Mouse (Mus musculus) embryonic facial prominence, embryonic 13.5 days (tissue): ENCODE measurements around the gene Srgap2. TPM values are rescaled to one million over a fixed set of nuclear protein-coding genes. Genes with fewer than 3 reads are reported as not detected.
"Not testable (repeated sequence)": the region's sequence is repeated elsewhere in the genome, so short reads cannot be mapped to it uniquely, and the experiment has no call there.

Experiments
- ATAC-seq: fragments of 200-750 bp; cut with Nextera tagmentation; 2 replicates; pipeline ENCODE4 v1.8.0; 2017; ENCODE audit warnings: low read depth; ENCODE audit not compliant: insufficient number of reproducible peaks, insufficient read depth, low FRiP score, low TSS enrichment
- H3K27ac ChIP-seq: fragments of 300-500 bp; sonication (generic); 2 replicates; pipeline ENCODE4 v1.5.1; 2015; ENCODE audit warnings: moderate library complexity, mild to moderate bottlenecking, inconsistent platforms
- H3K27me3 ChIP-seq: fragments of 300-500 bp; sonication (generic); 2 replicates; pipeline ENCODE4 v1.6.1; 2015; ENCODE audit warnings: mild to moderate bottlenecking, inconsistent platforms
- H3K36me3 ChIP-seq: fragments of 300-500 bp; sonication (generic); 2 replicates; pipeline ENCODE4 v1.6.1; 2015; ENCODE audit warnings: mild to moderate bottlenecking, inconsistent platforms
- H3K4me1 ChIP-seq: fragments of 300-500 bp; sonication (generic); 2 replicates; pipeline ENCODE4 v1.6.1; 2015; ENCODE audit warnings: inconsistent platforms
- H3K4me2 ChIP-seq: fragments of 300-500 bp; sonication (generic); 2 replicates; pipeline ENCODE4 v1.6.1; 2015; ENCODE audit warnings: moderate library complexity, mild to moderate bottlenecking, inconsistent platforms
- H3K4me3 ChIP-seq: fragments of 300-500 bp; sonication (generic); 2 replicates; pipeline ENCODE4 v1.5.1; 2015; ENCODE audit warnings: mild to moderate bottlenecking, inconsistent platforms
- H3K9ac ChIP-seq: fragments of 300-500 bp; sonication (generic); 2 replicates; pipeline ENCODE4 v1.6.1; 2015; ENCODE audit warnings: mild to moderate bottlenecking, inconsistent platforms
- H3K9me3 ChIP-seq: fragments of 300-500 bp; sonication (generic); 2 replicates; pipeline ENCODE4 v1.6.1; 2016; ENCODE audit warnings: inconsistent platforms
- WGBS: fragments of 180-500 bp; shearing (Covaris S2); methylation state at CpG from one replicate; pipeline ENCODE4 v1.1.7; 2015; ENCODE audit warnings: mixed read lengths; 5-methylcytosine and 5-hydroxymethylcytosine counted together
- polyA plus RNA-seq: library from polyadenylated mRNA; unstranded; fragments of >200 nt; fragmentation: Nextera tagmentation; extraction: Ambion mirVana; gene quantifications from 2 replicates; pipeline ENCODE4 v1.2.1, GENCODE M21; 2015

The Srgap2 gene
- polyA plus RNA-seq, 1 experiment from 2014 or later: 16.6 TPM

DNA sequence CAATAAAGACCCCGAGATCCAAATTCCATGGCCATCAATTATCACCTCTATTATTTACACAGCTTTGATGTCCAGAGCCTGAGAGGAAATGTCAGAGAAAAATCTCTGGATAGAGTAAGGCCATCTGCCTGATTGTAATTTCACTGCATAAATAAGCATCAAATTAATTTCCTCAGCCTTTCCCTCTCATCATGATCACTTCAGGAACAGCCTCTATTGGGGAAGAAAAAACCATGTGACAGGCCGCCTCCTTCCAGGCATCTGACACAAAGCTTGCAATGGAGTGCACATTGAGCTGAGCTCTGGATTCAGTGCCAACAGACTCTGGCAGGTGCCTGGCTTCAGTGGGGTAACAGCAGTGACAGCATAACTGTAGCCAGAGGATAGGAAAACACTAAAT is 175.7 kb downstream of the Srgap2 start:
- ATAC-seq: no peak
- no peak overlapping the region for H3K4me2 ChIP-seq
- peaks cover 43% of the 10 kb centered on the region for H3K36me3 ChIP-seq
- H3K27ac ChIP-seq: no peak overlapping the region
- WGBS: 72% methylated on average over 2 of the region's 2 CpGs
- H3K9ac ChIP-seq: no peak overlapping the region
- no peaks in the 10 kb centered on the region for H3K9me3 ChIP-seq
- H3K4me3 ChIP-seq: no peak overlapping the region
- peaks cover 8% of the 10 kb centered on the region; the same call in 1 of the 2 replicates for H3K4me1 ChIP-seq
- H3K27me3 ChIP-seq: no peaks in the 10 kb centered on the region

DNA sequence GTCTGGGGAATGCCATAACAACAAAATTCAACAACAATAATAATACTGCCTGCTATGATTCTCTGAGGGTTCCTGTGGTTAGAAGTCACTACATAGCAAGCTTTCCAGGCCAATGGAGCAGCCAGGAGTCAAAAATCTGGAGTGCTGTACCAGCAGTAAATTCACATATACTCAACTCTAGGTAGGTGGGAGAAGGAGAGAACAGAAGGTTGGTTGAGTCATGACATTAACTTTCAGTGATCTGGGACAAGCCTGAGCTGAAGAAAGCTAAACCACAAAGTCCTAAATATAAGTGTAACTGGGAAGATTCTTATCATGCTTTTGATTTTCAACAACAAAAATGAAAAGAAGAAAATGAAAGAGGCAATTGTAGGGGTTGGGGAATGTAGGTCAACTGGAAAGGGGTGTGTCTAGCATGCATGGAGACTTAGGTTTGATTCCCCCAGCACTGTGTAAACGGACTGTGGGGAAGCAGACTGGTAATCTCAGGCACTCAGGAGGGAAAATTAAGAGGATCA is 177.1 kb downstream of the Srgap2 start:
- H3K4me2 ChIP-seq: no peak overlapping the region
- no peak for ATAC-seq
- H3K9me3 ChIP-seq: no peaks in the 10 kb centered on the region
- WGBS: 51% methylated on average over 1 of the region's 1 CpGs
- H3K4me3 ChIP-seq: no peak overlapping the region
- no peaks in the 10 kb centered on the region for H3K27me3 ChIP-seq
- H3K9ac ChIP-seq: no peak overlapping the region
- H3K36me3 ChIP-seq: peaks cover 38% of the 10 kb centered on the region
- H3K27ac ChIP-seq: no peak overlapping the region
- H3K4me1 ChIP-seq: peaks cover 8% of the 10 kb centered on the region; the same call in 1 of the 2 replicates

DNA sequence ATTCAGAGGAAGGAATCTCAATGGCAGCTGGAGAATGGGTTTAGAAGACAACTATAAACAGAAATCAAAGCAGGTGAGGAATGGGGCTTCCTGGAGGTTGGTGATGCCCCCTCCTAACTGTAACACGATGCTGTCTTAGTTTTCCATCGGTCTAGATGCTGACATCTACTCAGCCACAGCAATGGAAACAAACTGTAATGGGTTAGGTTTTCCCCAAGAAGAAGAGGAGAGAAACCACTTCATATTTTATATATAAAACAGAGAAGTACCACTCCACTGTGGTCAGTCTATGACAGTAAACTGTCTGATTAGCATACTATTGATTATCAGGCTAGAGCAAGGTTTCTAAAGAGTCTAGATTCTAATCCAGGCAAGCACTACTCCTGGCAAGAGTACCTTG is 179.4 kb downstream of the Srgap2 start:
- no peak overlapping the region for H3K4me3 ChIP-seq
- no peak for ATAC-seq
- no peak overlapping the region for H3K4me2 ChIP-seq
- H3K27ac ChIP-seq: no peak overlapping the region; the same call in 1 of the 2 replicates
- WGBS: 52% methylated on average over 2 of the region's 2 CpGs
- H3K9ac ChIP-seq: no peak overlapping the region
- H3K9me3 ChIP-seq: no peaks in the 10 kb centered on the region
- peaks cover 8% of the 10 kb centered on the region; the same call in 1 of the 2 replicates for H3K4me1 ChIP-seq
- H3K27me3 ChIP-seq: no peaks in the 10 kb centered on the region
- H3K36me3 ChIP-seq: peaks cover 40% of the 10 kb centered on the region

DNA sequence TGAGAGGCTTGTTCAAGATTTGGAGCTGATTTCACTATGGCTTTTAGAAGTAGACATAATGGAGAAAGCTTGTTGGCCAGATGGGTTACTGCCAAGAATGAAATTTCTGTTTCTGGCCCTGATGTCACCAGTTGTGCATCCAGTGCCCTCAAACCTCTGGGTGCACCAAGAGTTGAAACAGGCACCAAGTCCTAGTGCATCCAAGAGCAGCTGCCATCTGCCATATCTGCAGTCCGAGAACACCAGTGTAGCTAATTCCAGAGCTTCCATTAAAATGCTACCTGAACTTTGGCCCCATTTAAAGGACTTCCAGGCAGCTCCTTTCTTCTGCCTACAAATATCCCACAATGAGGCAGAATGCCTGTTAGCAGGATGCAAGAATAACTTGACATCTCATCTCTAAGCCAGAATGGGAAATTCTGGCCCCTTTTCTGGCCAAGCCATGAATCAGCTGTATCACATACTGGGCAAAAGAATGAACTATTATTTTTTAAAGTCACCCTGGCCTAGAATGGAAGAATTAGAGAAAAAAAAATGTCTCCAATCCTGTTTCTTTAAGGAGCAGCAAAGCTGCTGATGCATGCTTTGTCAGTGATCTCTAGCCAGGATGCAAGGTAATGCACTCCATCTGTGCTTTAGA is 180.1 kb downstream of the Srgap2 start:
- Histone ChIP-seq H3K4me1 (peaks cover 8% of the 10 kb centered on the region; the same call in 1 of the 2 replicates), H3K36me3 (peaks cover 40% of the 10 kb centered on the region), H3K9ac (no peak overlapping the region), H3K27me3 (no peaks in the 10 kb centered on the region), H3K9me3 (no peaks in the 10 kb centered on the region), H3K4me3 (no peak overlapping the region), H3K27ac (no peak overlapping the region), H3K4me2 (no peak overlapping the region)
- no peak for ATAC-seq
- WGBS: 71% methylated on average over 1 of the region's 1 CpGs

DNA sequence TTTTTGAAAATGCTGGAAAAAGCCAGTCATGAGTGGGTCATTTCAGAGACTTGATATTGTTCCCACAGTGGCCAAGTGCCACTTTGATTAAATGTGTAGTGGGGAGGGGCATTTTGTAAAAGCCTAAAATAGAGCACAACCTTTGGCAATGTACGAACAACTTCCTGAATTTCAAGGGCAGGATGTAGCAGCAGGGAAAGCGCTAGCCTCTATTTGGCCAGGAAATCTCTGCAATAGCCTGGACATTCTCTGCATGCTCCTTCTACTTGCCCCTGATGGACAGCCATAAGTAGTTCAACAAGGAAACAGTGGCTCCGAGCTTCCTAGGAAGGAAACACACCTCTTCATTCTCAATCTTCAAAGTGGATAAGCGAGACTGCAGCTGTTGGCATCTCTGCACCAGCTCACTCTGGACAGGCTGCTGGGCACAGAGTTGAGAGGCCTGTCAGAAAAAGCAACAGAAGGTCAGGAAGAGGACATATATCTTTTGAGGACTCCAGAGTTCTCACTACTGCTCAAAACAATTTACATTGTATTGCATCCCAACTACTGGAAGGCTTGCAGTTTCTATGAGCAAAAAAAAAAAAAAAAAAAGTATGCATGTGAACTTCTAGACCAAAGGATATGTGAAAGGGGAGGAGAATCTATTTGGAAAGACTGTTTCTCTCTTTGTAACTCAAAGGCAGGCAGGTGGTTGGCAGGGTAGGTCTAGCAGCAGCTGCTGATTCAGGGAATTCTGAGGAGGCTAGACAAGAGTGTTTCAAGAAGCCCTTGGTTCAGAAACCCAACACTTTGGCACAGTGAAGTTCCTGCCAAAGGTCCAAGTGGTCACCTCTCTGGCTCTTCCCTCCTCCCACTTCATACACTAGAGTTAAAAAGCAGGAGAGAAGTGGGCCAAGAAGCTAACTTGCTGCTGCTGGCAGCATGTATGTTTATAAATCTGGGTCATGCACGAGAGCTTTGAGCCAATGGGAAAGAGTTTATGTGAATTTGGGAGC is 181.4 kb downstream of the Srgap2 start:
- H3K4me3 ChIP-seq: no peak overlapping the region
- H3K4me1 ChIP-seq: peaks cover 8% of the 10 kb centered on the region; the same call in 1 of the 2 replicates
- H3K9me3 ChIP-seq: no peaks in the 10 kb centered on the region
- no peak for ATAC-seq
- H3K27me3 ChIP-seq: no peaks in the 10 kb centered on the region
- WGBS: 78% methylated on average over 5 of the region's 5 CpGs
- no peak overlapping the region for H3K4me2 ChIP-seq
- H3K36me3 ChIP-seq: peaks cover 40% of the 10 kb centered on the region
- no peak overlapping the region for H3K27ac ChIP-seq
- no peak overlapping the region for H3K9ac ChIP-seq

DNA sequence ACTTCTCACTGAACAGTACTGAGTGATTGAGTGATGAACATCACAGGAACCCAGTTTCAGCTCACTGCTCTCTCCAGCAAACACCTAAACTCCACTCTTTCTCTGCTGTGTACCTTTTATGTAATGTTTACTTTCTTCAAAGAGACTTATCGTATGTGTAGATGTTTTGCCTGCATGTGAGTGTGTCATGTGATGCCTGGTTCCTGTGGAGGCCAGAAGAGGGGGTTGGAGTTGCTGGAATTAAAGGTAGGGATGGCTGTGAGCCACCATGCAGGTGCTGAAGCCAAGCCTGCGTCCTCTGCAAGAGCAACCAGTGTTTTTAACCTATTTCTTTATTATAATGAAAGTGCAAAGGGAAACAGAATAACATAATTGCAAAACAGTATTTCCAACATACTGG is 182.5 kb downstream of the Srgap2 start:
- Histone ChIP-seq H3K36me3 (peaks cover 37% of the 10 kb centered on the region), H3K27me3 (no peaks in the 10 kb centered on the region), H3K9me3 (no peaks in the 10 kb centered on the region), H3K4me3 (no peak overlapping the region), H3K27ac (no peak overlapping the region), H3K4me1 (peaks cover 8% of the 10 kb centered on the region; the same call in 1 of the 2 replicates), H3K9ac (no peak overlapping the region), H3K4me2 (no peak overlapping the region)
- no peak for ATAC-seq
- WGBS: 82% methylated on average over 2 of the region's 2 CpGs

DNA sequence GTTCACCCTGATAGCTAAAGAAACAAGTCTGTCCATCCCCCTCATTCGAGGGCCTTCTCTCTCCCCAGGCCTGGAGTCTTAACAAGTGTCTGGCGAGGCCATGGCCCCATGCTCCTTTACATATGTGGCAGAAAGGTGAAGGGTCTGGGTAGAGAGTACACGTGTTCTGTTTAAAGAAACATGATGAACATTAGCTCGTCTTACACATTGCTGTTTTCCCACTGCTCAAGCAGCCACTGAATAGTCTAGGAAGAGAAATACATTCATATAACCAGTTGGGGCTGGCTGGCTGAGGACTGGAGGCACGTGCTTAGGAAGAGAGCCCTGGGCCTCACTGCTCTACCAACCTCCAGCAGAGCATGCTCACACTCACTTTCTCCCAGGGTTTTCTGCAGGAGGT is 191.1 kb downstream of the Srgap2 start:
- H3K9me3 ChIP-seq: no peaks in the 10 kb centered on the region
- 0 out of 2 replicates have a peak, but pooled peaks cover 5% of the 10 kb centered on the region for H3K4me1 ChIP-seq
- H3K27me3 ChIP-seq: no peaks in the 10 kb centered on the region
- 0 out of 2 replicates have a peak overlapping the region, but pooled peaks have one; percentile 22 for H3K27ac ChIP-seq
- no peak overlapping the region for H3K4me2 ChIP-seq
- 67% methylated on average over 5 of the region's 5 CpGs for WGBS
- peaks cover 44% of the 10 kb centered on the region for H3K36me3 ChIP-seq
- no peak for ATAC-seq
- no peak overlapping the region for H3K4me3 ChIP-seq
- H3K9ac ChIP-seq: no peak overlapping the region

DNA sequence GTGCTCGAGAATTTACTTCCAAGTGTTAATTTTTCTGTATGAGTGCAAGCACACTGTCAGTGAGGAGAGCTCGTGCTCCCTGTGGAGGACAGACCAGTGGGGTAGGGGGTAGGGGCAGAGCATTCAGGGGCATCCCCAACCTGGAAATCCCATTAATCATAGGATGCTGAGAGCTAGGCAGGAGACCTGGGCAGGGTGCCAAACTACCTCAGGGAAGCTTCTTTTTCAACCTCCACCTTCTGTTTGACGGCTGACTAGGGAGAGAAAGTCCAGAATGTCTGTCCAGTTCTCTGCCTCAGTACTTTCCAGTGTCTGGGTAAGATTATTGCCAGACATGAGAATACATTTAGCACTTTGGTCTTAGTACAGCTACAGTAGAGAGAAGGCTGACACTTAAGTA is 191.5 kb downstream of the Srgap2 start:
- H3K4me3 ChIP-seq: no peak overlapping the region
- H3K4me2 ChIP-seq: no peak overlapping the region
- H3K36me3 ChIP-seq: peaks cover 45% of the 10 kb centered on the region
- H3K27ac ChIP-seq: 0 out of 2 replicates have a peak overlapping the region, but pooled peaks have one; percentile 22
- H3K9me3 ChIP-seq: no peaks in the 10 kb centered on the region
- WGBS: 49% methylated on average over 3 of the region's 3 CpGs
- no peak overlapping the region for H3K9ac ChIP-seq
- no peak for ATAC-seq
- H3K4me1 ChIP-seq: 0 out of 2 replicates have a peak, but pooled peaks cover 5% of the 10 kb centered on the region
- H3K27me3 ChIP-seq: no peaks in the 10 kb centered on the region

DNA sequence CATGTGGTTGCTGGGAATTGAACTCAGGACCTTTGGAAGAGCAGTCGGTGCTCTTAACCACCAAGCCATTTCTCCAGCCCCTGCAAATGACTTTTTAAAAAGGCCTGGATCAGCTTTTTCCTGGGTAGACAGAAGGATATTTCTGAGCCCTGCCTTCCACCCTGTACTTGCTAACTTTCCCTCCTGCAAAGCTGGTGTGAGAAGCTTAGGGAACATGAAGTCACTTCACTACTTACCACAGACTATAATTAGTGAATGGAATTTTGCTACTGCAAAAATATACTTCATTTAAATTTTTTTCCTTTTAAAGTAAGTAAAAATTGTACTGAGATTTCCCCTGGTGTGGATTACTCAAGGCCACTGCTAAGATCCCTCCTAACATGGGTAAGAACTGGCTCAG is 196.0 kb downstream of the Srgap2 start:
- no peaks in the 10 kb centered on the region for H3K27me3 ChIP-seq

DNA sequence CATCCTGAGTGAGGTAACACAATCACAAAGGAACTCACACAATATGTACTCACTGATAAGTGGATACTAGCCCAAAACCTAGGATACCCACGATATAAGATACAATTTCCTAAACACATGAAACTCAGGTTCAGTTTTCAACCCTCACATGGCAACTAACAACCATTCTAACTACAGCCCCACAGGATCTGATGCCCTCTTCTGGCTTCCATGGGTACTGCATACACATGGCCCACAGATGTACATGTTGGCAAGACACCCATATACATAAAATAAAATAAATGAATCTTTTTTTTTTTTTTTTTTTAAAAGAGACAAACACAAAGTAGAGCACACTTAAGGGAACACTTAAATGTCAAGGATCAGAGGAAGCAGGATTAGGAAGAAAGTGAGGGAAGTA is 198.1 kb downstream of the Srgap2 start:
- not testable (repeated sequence) for H3K9ac ChIP-seq, H3K9me3 ChIP-seq, H3K4me2 ChIP-seq, ATAC-seq, H3K4me1 ChIP-seq, H3K27ac ChIP-seq, H3K27me3 ChIP-seq, H3K4me3 ChIP-seq
- WGBS: 97% methylated on average over 1 of the region's 1 CpGs
- H3K36me3 ChIP-seq: peaks cover 54% of the 10 kb centered on the region

More for the DNA sequence above, 196.0 kb downstream of the Srgap2 start:
- H3K4me1 ChIP-seq: 0 out of 2 replicates have a peak, but pooled peaks cover 5% of the 10 kb centered on the region
- no peak overlapping the region for H3K4me2 ChIP-seq
- no peak for ATAC-seq
- peaks cover 53% of the 10 kb centered on the region for H3K36me3 ChIP-seq
- no peak overlapping the region for H3K27ac ChIP-seq
- no peak overlapping the region for H3K9ac ChIP-seq
- 90% methylated on average over 1 of the region's 1 CpGs for WGBS
- no peak overlapping the region for H3K4me3 ChIP-seq
- H3K9me3 ChIP-seq: no peaks in the 10 kb centered on the region

DNA sequence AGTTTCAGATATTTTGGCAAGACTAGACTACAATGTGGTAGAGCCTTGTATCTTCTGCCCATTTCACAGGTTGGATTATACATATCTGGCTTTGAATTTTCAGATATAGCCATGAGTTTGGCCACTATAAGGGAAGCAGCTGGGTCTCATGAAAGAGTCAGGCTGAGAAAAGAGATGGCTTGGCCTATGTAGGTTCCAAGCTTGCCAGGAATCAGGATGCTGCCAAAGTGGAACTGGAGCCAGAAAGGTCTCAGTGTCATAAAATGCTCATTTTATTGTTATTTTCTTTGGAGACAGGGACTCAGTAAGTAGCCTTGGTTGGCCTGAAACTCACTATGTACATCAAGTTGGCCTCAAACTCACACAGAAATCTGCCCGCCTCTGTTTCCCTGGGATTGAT is 200.0 kb downstream of the Srgap2 start:
- Histone ChIP-seq H3K4me2 (no peak overlapping the region), H3K9me3 (no peaks in the 10 kb centered on the region), H3K4me3 (no peak overlapping the region), H3K9ac (no peak overlapping the region), H3K36me3 (peaks cover 43% of the 10 kb centered on the region), H3K4me1 (no peaks in the 10 kb centered on the region), H3K27ac (no peak overlapping the region), H3K27me3 (no peaks in the 10 kb centered on the region)
- ATAC-seq: no peak
- WGBS: 100% methylated on average over 1 of the region's 1 CpGs
